Mouse (Mus musculus) heart, postnatal 36 days (tissue): Measurements from ENCODE around the gene Adap2. TPM values are rescaled to one million over a fixed set of nuclear protein-coding genes. Genes with fewer than 3 reads are reported as not detected.
"Not testable (repeated sequence)": the region's sequence is repeated elsewhere in the genome, so short reads cannot be mapped to it uniquely, and the experiment has no call there.

Experiments
- DNase-seq, 2 experiments: peaks; one replicate each; pipeline ENCODE4 v3.0.0; 2021 to 2022
- intact Hi-C: fragments of 180-260 bp; cut with DNase I; formaldehyde crosslinking; loops from one replicate; pipeline ENCODE4 v1.15.1; 2025
- total RNA-seq, 2 experiments: library from RNA; stranded (reverse); gene quantifications; 2 replicates each; pipeline ENCODE4 v1.2.3; 2021

Adap2 gene
- total RNA-seq, 2 experiments from 2014 or later: 11.6 to 16.6 TPM

DNA sequence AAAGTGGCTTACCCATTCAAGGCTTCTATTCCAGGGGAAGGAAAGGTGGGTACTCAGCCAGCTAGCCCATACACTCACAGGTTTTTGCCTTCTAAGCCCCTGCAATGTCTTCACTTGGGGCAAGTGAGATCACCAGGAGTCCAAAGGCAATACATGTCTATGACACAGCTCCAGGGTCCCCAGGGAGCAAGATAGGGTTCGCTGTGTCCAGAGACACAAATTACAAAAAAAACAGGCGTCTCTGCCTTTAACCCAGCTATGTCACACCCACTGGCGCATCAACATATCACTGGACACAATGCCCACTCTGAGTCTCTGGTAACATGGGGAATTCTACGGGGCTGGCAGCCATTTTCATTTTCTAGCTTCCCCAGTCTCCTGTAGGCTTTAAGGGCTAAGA is 2.1 kb downstream of the Adap2 start:
- intact Hi-C loops: loop anchor here (2.0 kb wide), 1 partner anchor 27 kb away; the partner anchor contains the start of gene Rnf135

DNA sequence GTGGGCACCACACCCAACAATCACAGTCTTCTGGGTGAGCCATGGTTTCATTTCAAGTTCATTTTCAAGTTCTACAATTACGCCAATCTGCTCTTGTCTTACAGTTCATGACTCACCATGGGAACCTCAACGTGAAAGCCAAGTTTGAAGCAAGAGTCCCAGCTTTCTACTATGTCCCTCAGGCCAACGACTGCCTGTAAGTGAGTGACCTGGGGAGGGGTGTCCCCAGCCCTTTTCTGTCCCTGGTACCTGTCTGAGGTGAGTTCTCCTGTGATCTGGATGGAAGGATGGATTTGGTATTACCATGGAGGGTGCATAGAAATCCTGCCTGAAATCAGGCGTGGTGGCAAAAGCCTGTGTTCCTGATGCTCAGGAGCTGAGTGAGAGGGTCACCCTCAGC is 2.9 kb downstream of the Adap2 start:
- intact Hi-C loops: no loop called here
- DNase-seq: no peak

More for the DNA sequence above, 2.1 kb downstream of the Adap2 start:
- DNase-seq: no peak

- no peak for DNase-seq
- intact Hi-C loops: no loop called here
These were observed 5.1 kb downstream of the Adap2 start for GRCm38 (mm10) chr11:80159018-80159417.

GRCm38 (mm10) chr11:80161041-80161440 is 7.1 kb downstream of the Adap2 start:
- DNase-seq: no peak
- intact Hi-C loops: no loop called here

DNA sequence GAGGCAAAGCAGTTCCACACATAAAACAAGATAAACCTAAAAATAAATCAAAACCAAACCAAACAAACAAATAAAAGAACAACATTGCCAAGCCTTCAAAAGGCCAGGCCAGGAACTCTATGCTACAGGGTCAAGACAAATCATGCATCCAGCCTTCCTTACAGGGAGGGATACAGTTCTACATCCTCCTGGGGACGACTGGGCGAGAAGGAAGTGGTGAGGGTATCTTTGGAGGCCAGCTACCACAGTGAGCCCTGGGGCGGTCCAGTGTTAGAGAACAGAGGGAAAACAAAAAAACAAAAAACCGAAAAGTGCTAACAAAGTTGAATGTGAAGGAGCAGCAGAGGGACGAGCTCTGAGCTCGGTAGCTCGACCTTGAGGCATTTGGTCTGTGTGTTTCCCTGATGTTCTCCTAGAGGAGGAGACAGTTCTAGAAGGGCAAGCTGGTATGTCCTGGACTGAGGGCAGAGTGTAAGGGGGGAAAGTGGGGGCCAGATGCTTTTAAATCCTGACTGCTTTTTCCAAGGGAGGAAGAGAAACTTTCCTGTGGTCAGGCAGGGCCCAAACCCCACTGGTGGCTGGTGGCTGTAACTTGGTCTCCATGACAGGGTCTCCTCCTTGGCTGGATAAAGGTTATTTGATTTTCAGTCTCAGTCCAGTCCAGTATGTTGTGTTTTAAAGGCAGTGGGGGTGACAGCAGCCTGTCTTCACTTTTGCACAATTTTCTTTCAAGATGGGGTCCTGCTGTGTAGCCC is 9.6 kb downstream of the Adap2 start:
- intact Hi-C loops: no loop called here
- no peak for DNase-seq

DNA sequence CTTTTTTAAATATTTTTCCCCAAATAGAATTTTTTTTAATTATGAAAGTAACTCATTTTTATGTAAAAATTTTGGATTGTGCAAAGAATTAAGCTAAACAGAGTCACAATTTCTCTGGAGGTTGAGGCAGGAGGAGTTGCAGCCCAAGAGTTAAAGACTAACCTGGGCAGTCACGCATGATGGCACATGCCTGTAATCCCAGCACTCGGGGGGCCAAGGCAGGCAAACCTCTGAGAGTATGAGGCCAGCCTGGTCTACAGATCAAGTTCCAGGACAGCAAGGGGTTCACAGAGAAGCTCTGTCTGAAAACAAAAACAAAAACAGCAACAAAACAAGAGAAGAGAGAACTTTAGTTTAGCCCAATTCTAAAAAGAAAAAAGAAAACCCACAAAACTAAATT is 10.3 kb downstream of the Adap2 start:
- intact Hi-C loops: no loop called here
- no peak for DNase-seq

DNA sequence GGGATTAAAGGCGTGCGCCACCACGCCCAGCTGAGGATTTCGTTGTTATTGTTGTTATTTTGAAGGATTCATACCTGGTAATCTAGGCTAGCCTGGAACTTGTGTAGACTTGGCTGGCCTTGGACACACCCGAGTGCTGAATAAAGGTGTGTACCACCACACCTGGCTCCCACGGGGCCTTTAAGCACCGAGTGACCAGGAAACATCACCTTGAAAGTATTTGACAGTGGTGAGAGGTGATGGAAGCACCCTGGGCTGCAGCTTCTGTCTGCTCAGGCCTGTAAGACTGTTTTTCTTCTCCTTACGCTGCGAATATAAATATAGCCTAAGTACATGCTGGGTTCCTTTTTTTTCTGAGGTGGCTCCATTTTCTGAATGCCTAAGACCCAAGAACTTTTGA is 14.2 kb downstream of the Adap2 start:
- no peak for DNase-seq
- intact Hi-C loops: no loop called here

DNA sequence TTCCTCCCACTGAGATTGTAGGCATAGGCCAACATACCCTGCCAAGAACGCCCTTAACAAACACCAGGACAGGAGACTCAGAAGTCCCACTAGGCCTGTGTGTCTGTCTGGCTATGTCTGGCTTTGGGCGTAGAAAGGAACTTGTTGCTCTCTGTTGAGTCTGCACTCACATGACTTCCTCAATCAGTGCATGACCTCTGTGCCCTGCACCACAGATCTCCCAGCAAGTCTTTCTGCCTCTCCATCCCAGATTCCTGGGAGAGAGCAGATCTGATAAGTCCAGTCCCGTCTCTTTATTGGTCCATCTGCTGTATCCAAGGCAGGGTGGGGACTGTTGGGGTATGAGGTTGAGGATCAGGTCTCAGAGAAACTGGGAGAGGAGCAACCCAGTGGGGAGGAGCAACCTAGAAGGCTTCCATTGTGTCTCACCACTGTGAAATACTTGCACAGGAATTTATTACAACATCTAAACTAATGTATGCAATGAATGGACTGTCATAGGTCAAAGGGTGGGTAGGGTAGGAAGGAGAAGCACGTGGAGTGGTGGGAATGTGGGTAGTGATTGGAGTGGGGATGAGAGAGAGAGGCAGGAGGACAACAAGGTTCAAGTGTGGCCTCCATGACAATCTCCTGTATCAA is 14.8 kb downstream of the Adap2 start:
- intact Hi-C loops: no loop called here
- DNase-seq: no peak

DNA sequence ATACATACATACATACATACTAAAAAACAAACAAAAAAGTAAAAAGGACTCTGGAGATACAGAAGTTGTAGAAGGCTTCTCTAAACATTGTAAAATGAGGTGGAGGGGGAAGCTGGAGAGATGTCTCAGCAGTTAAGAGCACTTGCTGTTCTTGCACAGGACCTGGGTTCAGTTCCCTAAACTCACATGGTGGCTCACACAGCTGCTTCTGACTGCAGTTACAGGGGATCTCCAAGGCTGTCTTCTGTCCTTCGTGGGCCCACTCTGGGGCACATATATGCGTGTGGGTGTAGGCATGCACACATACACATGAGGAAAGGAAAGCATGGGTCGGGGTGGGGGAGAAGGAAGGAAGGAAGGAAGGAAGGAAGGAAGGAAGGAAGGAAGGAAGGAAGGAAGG is 15.7 kb downstream of the Adap2 start:
- DNase-seq: no peak
- intact Hi-C loops: no loop called here

GRCm38 (mm10) chr11:80170351-80170750 is 16.4 kb downstream of the Adap2 start:
- intact Hi-C loops: no loop called here
- DNase-seq: no peak

DNA sequence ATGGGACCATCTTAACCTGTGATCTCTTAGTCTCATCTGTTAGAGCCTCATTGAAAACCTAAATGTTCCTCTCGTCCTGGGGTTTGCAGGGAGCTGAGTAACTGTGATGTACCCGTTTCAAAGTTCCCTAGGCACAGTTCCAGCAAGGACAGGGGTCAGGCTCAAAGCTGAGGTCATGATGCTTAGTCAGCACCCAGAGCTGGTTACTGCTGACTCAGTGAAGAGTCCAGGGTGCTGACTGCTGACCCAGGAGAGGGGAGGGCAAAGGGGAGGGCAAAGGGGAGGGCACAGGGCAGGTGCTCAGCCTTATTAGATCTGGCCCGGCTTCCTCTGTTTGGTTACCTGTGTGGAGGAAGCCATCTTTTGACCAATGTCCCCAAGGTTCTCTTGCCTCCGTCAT is 18.0 kb downstream of the Adap2 start:
- DNase-seq: no peak
- intact Hi-C loops: no loop called here

DNA sequence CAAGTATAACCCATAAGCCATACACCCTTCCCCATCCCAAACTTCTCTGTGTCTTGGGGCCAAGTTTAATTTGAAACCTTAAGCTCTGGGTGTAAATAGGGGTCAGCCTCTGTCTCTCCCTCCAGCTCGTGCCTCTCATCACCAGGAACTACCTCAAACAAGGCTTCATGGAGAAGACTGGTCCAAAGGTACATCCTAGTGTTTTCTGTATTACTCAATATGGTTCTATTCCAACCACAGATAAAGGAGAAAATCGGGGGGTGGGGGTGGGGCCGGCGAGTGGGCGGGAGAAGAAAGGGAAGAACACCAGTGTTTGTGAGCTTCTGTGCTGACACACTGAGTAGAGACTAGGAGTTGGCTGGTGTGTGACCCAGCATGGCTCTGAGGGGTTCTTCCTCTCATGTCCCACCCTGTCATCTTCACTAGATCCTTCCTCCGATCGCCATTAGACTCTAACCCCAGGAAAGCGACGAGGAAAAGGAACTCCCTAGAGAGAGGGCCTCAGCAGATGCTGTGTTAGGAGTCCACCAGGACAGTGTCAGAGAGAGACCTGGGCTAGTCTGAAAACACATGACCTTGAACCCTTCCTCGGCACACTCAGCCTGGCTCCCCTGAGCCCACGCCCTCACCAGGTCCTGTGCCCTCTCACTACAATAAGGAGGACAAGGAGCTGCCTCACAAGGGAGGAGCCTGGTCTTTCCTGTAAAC is 20.2 kb downstream of the Adap2 start:
- intact Hi-C loops: no loop called here
- DNase-seq: no peak

DNA sequence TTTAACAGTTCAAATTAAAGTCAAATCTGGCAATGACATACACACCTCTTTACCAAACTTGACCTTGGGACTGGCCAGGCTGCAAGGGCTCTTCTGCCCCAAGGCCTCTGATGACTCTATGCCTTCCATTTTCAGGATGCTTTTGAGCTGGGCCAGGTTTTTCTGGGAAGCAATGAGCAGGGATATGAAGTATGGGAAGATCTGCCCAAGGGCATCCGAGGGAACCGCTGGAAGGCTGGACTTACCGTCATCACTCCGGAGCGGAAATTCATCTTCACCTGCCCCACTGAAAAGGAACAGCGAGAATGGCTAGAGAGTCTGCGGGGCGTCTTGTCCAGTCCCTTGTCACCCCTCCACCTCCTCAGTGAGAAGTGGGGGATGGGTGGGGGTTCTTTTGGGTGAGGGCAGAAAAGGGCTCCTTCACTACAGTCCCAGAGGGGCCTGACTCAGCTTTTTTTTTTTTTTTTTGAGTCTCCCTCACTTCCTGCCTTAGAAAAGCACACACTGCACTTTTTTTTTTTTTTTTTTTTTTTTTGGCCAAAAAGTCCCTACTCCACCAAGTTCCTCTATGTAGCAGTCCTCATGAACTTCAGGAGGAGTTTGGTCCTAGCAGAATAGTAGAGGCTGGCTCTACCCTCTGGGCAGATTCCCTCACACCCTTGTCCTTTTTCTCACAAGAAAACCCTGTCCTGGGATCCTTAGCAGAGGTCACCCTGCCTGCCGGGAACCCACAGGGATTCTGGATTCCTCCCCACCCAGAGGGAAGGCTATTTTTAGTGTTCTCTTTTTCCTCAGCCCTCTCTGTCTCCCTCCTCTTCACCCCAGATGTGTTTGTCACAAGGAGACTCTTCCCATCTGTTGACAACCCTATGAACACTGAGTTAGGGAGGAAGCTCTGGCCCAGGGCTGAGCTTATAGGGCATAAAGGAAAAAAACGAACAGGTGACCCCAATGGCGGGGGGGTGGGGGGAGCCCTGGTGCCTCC is 23.3 kb downstream of the Adap2 start:
- peak in 1 of 2 experiments; percentile 58 for DNase-seq
- intact Hi-C loops: no loop called here

GRCm38 (mm10) chr11:80178316-80178715 is 24.4 kb downstream of the Adap2 start:
- intact Hi-C loops: no loop called here
- no peak for DNase-seq

DNA sequence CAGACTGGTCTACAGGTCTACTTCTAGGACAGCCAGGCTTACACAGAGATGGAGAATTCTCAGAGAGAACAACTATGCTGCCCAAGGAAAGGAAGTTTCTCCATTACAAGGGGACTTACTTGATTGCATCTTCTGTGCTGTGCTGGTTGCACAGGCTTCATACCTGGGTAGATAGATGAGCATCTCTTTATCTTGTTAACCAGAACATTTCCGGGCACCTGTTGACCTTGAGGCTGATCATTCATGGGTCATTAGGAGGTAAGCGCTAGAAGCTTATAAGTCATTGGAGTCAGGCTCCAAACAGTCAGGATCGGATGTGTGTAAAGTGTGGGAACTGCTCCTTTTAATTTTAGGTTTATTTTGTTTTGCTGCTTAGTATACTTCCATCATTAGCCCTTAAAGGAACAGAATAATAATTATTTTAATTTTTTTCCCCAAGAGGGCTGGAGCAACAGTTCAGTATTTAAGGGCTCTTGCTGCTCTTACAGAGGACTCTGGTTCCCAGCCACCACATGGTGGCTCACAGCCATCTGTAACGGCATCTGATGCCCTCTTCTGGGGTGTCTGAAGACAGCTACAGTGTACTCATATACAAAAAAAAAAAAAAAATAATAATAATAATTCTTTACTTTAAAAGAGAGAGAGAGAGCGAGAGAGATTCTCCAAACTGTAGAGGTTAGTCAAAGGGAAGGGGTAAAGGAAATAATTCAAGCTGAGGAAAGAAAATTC is 27.3 kb downstream of the Adap2 start:
- intact Hi-C loops: loop anchor here (5.0 kb wide), 2 partner anchors 39 to 94 kb away; partner anchors contain the start of genes Atad5 and Tefm

DNA sequence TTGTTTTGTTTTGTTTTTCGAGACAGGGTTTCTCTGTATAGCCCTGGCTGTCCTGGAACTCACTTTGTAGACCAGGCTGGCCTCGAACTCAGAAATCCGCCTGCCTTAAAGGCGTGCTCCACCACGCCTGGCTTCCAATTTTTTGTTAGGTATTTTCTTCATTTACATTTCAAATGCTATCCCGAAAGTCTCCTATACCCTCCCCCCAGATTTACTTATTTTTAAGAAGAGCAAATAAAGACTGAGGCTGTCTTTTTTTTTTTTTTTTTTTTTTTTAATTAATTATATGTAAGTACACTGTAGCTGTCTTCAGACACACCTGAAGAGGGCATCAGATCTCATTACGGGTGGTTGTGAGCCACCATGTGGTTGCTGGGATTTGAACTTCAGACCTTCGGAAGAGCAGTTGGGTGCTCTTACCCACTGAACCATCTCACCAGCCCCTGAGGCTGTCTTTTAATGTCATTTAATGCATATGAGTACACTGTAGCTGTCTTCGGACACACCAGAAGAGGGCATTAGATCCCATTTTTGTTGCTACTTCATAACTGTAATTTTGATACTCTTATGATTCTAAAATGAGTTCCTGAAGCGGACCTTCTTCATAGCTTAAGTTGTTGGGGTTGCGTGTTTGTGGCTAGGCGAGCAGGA is 29.3 kb downstream of the Adap2 start:
- not testable (repeated sequence) for DNase-seq
- intact Hi-C loops: loop anchor here (2.0 to 5.0 kb wide), 3 partner anchors 28 to 96 kb away; partner anchors contain the start of genes Adap2, Atad5 and Tefm

More for the DNA sequence above, 27.3 kb downstream of the Adap2 start:
- no peak for DNase-seq

DNA sequence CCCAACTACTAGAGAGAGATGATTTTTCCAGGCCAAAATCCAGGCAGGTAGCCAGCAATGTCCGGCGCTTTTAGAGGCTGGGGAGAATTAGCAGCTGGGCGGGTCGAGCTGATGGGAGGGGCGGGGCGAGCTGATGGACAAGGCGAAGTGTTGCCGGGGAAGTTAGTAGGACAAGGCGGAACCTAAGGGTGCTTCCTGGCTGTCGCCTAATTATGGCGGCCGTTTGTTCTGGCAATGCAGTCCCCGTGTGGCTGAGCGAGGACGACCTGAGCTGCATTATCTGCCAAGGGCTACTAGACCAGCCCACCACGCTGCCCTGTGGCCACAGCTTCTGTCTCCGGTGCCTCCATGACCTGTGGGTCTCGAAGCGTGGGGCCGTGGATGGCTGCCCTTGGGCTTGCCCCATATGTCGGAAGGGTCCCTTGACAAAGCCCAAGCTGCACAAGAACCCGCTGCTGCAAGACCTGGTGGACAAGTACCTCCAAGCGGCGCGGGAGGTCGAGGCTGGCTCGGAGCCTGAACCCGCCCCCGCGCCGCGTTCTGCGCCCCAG is 29.9 kb downstream of the Adap2 start, which contains the start of gene Rnf135:
TSS of gene Rnf135 (plus strand) at position 147 of the 551 bp plus-strand sequence.
- intact Hi-C loops: loop anchor here (2.0 to 5.0 kb wide), 3 partner anchors 29 to 96 kb away; partner anchors contain the start of genes Adap2, Atad5 and Tefm
- DNase-seq: peak; percentile 92 to 93

GRCm38 (mm10) chr11:80184531-80185071 is 30.7 kb downstream of the Adap2 start:
- no peak for DNase-seq
- intact Hi-C loops: loop anchor here (5.0 kb wide), 2 partner anchors 42 to 97 kb away; partner anchors contain the start of genes Atad5 and Tefm
